Mouse (Mus musculus) spleen, embryonic (tissue): ENCODE measurements around the gene Iqgap3.

Source experiments
- CTCF ChIA-PET: fragments of 350-600 bp; sonication (Branson Sonifier 250); formaldehyde crosslinking; loops from one replicate; lab custom pipeline; 2022; lab: Charles Lee

The Iqgap3 gene

DNA sequence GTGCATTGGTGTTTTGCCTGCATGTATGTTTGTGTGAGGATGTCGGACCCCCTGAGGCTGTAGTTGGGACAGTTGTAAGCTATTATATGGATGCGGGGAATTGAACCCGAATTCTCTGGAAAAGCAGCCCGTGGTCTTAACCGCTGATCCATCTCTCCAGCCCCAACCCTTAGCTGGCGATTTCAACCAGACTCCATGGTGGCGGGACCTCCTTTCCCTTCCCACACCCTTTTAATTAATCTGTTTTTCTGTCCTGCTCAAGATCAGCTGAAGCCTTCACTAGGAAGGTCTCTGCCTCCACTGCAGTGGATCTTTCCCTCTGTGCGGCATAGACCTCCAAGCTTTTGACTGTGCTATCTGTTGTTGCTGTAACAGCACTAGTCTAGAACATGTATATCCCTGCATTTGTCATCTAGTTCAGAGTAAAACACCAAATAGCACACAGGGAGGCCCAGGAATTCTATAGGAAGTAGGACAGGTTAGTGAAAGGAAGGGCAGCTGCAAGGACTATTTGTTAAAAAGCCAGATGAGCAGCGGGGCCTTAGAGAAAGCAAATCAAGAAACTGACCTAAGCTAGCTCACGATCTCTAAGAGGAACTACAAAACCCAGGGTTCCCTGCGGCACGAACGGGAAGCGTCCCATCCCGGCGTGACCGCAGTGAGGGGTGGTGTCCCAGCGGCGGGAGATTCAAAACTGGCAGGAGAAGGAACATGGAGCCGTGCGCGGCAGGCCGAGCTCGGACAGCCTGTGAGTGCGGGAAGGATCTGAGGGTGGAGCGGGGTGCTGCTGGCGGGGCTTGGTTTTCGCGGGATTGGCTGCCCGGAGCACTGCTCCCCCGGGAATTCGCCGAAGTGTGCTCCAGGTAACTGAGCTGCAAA is at the start of gene Iqgap3:
TSS of gene Iqgap3 (plus strand) at position 627 of the 879 bp plus-strand sequence.
- CTCF ChIA-PET = interaction anchor here (0.6 to 0.7 kb wide), 2 partner anchors 327 to 1940 kb away, joined by 3 to 5 read pairs; no protein-coding TSS in a partner anchor

DNA sequence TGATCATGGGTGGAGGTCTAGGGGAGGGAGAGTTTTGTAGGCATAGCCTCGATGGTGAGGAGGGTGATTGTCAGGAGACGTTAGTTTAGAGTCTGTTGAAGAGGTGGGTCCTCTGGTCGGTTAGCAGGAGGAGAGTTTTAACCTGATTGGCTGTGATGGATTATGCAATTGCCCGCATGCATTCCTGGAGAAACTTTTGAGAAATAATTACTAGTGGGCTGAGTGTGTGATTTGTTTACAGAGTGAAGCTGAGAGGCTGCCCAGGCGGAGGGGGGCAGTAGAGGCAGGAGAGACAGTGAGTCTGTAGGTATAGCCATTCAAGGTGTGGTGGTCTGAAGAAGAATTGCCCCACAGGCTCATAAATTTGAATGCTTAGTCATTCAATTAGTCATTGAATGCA is 48.3 kb upstream of the Iqgap3 start:
- CTCF ChIA-PET = no interaction called here

DNA sequence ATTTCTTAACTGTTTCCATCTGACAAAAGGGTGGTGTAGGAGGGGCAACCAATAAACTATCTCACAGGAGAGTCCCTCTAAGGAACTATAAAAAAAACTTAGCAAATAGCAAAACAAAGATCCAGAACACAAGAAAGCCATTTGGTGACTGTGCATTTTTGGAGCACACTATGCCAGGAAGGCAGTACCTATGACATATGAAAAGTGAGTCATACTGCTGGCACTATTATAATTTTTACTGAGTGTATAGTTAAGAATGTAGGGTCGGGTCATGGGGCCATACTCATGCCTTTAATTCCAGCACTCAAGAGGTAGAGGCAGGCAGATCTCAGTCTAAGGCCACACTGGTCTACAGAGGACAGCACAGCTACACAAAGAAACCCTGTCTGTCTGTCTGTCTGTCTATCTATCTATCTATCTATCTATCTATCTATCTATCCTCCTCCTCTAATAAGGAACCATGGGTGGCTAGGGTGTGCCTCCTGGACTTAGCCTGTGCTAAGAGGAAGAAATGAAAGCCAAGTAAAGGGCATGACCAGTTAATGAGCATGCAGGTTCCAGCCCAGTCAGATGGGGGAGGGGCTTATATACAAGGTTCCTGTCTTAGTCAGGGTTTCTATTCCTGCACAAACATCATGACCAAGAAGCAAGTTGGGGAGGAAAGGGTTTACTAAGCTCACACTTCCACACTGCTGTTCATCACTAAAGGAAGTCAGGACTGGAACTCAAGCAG is 46.0 kb upstream of the Iqgap3 start:
- CTCF ChIA-PET = no interaction called here

DNA sequence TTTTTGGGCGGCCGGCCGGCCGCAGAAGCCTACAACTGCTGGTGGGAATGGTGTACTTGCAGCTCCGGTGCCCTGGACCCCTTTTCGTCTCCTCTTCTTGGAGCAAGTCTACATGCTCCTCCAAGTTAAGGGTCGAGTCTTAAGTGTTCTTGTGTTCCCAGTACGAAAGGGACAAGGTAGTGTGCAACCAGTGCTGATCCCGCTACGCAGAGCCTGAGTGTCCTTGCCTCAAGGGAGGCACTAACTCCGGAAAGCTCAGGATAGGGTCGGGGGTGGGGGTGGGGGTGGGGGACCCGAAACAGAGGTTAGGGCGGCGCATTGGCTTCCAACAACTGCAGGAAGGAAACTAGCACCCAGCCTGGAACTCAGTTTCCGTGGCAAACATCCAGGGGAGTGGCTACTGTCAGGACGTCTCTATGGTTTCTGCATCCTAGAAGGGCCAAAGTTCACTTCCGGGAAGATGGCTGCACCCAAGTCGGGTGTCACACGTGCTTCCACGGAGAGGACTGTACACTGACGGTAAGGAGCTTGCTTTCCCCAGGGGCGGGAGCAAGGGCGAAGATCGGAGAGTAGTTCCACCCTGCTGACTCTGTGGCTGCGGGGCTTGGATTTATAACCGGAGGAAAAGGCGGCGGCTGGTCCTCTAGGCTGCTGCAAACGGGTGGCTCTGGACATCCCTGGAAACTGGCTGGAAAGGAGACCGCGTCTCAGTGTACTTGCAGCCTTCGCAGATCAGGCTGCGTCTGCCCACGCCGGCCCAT is 38.9 kb upstream of the Iqgap3 start, which contains the start of gene Gpatch4:
TSS of gene Gpatch4 (plus strand) at position 448 of the 761 bp plus-strand sequence.
- CTCF ChIA-PET = no interaction called here

DNA sequence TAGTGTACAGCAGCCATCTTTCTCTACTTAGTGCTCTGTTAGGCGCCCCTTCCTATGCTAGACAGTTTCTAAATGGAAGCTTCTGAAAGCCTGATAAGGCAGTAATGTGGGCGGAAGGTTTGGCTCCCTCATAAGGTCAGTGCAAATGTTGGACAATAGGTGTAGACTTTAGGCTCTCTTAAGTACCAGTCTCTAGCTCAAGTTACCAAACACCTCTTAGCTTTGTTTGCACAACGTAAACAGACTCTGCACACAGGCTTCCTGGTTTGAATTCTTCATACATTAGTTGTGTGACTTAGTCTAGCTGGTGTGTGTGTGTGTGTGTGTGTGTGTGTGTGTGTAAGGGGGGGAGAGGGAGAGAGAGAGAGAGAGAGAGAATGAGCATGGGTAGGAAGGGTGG is 32.2 kb upstream of the Iqgap3 start:
- CTCF ChIA-PET = interaction anchor here (0.6 kb wide), 1 partner anchor 81 kb away, joined by 6 read pairs; no protein-coding TSS in a partner anchor

DNA sequence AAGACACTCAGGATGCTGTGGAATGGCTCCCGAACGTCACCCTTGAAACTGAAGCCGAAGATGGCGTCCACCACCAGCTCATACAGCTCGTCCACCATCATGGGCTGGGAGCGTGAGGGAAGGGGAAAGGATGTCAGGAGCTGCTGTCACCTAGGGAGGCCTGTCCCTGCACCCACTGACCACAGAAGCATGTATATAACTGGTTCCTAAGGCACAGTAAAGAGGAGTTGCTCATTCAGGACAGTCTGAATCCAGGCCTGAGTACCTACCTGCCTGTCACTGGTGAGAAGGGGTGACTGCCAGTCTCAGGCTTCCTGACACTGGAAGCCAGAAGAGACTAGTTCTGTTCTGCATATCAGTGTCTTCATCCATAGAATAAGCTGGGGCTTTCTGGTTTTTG is 24.7 kb upstream of the Iqgap3 start:
- CTCF ChIA-PET = no interaction called here

DNA sequence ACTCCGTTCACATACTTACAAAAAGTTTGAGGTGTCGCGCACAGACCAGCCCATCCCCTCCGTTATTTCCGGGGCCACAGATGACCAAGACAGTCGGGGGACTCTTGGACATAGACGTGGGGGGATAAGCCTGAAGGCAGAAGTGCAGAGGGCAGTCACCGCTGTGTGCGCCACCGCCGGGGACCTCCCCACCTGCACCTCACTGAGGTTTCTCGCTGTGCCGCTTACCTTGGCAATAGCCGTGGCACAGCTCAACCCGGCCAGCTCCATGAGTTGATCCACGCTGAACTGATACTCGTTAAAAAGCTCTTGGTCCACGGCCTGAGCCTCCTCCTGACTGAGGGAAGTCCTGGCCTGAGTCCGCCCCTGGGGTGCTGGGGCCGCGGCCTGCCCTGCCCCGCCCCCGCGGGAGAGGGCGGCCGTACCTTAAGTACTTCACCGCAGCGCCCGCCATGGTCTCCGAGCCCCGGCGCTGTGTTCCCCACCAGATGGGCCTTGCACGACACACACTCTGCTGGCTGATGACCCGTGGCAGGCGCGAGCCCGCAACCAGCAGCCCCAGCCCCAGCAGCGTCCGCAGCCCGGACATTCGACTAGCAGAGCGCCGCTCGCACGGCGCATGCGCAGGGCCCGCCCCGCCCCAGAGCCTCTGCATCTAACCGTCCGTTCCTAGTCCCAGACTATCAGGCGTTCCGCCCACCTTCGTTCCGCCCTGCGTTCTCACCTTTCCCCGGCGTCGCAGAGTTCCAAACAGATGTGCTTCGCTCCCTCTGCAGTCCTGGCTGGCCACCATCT is 23.7 kb upstream of the Iqgap3 start, which contains the start of gene Naxe:
TSS of gene Naxe (minus strand) at position 594 of the 795 bp plus-strand sequence.
- CTCF ChIA-PET = no interaction called here

DNA sequence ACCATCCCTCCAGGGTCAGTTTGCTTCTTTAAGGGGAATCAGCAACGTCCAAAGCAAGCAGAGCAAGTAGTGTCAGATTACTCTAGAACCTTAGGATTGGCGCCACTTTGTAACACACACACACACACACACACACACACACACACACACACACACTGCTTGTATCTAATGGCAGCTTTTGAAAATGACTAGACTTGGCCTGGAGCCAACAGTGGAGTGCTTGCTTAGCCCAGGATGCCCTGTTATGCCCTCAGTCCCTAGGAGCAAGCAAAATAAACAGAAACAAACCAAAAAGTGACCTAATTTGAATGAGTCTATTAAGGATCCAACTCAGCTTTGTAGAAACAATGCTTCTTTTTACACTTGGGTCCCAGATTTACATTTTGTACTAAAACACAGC is 13.4 kb upstream of the Iqgap3 start:
- CTCF ChIA-PET = no interaction called here

DNA sequence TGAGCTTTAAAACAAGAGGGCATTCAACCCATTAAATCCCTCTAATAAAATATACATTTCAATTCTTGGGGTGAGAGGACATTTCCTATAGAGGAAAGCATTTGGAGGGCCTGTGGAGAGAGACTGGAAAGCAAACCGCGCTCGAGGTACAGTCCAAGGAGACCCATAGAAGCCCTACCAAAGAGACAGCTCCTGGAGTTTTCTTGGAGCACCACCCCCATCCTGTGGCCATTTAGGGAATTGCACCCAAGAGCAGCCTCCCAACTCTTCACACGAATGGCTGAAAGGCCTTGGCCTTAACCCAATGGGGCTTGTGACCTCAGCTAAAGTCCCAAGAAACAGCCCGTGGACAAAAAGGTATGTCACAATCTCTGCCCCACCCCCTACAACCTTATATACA is 10.0 kb upstream of the Iqgap3 start:
- CTCF ChIA-PET = interaction anchor here (0.6 kb wide), 1 partner anchor 407 kb away, joined by 8 read pairs; no protein-coding TSS in a partner anchor

DNA sequence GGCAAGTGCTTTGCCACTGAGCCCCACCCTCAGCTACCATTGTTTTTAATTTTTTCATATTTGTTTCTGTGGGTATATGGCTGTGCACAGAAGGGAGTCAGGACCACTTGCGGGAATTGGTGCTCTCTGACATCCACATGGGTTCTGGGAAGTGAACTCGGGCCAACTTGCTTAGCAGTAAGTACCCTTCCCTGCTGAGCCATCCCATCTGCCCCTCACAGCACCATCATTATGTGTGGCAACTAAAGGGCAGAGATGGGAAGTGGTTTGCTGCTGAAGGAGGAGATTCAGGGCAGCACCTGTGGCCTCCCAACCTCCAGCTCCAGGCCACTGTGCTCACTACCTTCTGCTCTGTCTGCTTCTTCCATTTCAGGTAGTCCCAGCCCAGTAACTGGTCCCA is 8.1 kb upstream of the Iqgap3 start:
- CTCF ChIA-PET = no interaction called here

DNA sequence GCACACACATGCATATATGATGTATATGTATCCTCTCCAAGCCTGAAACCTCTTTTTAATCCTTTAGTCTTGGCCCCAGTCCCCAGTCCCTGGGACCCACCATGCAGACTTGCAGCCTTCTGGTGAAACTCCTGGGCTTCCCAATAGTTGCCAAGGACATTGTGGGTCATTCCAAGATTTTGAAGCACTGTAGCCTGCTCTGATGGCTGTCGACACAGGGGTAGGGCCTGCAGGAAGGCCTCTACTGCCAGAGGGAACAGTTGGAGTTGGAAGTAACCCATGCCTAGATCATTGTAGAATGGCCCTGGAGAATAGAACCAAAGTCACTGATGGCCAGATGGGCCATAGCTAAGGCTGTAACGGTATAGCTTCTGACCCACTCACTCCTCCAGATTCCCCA is 7.4 kb upstream of the Iqgap3 start:
- CTCF ChIA-PET = interaction anchor here (0.6 kb wide), 1 partner anchor 136 kb away, joined by 3 read pairs; no protein-coding TSS in a partner anchor

DNA sequence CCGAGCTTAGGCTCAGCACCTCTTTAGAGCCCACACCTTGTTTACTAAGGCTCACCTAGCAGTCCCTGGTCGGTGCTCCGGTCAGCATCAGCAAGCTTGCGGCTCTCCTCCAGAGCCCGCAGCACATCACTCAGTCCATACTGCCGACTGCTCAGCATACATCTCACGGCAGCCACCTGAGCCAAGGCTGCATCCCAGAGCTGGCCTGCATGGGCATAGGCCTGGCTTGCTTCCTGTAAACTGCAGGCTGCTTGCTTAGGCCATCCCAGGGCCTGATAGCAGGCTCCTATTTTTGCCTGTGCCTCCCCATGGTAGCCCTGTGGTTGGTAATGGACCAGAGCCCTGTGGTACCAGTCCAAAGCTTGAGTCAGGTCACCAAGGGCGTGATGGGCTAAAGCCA is 7.0 kb upstream of the Iqgap3 start:
- CTCF ChIA-PET = interaction anchor here (0.6 kb wide), 1 partner anchor 136 kb away, joined by 3 read pairs; no protein-coding TSS in a partner anchor

DNA sequence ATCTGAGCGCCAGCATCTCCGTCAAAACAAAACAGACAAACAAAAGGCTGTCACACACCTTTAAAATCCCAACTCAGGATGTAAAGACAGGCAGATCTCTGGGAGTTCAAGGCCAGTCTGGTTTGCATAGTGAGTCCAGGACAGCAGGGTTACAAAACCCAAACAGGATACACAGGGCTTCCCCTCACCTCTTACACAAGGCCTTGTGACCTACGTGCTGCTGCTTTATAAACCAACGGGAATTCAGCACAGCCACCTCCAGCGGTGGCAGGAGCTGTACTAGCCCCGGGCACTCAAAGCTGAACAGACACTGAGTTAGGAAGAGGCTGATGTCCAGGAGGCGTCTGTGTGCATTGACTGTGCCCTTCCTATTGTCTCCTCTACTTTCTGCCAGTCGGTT is 4.3 kb upstream of the Iqgap3 start:
- CTCF ChIA-PET = no interaction called here

DNA sequence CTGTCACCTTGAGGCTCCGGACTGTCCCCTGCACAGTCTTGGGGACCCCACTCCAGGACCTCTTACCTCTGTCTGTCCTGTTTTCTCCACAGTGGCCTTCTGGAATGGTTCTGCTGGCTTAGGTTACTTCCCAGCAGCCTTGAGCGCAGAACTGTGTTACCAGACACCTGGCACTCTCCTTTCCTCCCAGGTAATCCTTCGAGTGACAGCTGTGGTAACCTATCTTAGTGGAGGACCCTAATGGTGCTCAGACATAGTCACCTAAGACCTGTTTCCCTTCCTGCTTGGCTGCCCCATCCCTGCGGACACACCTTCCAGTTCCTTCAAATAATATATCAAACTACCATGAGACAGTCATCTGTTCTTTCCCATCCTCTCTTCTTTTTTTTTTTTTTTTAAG is 3.6 kb upstream of the Iqgap3 start, which contains the start of gene Ttc24:
TSS of gene Ttc24 (minus strand) at position 101 of the 400 bp plus-strand sequence.
- CTCF ChIA-PET = no interaction called here

DNA sequence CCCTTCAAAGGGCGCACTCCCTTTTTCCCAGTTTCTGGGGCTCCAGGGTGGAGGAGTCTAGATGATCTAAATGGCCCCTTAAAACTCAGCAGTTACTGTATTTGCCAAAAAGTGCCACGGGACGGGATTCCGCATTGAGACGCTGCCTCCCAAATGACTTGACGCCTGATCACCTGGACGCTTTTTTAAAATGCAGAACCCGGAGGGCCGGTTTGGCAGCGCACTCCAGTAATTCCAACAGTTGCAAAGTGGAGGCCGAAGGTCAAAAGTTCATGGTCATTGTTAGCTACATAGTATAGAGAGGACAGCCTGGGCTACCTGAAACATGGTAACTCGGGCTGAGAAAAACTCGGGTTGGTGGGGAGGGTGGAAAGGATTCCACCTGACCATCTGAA is 450 bp downstream of the Iqgap3 start:
- CTCF ChIA-PET = interaction anchor here (0.6 kb wide), 1 partner anchor 1941 kb away, joined by 3 read pairs; no protein-coding TSS in a partner anchor

DNA sequence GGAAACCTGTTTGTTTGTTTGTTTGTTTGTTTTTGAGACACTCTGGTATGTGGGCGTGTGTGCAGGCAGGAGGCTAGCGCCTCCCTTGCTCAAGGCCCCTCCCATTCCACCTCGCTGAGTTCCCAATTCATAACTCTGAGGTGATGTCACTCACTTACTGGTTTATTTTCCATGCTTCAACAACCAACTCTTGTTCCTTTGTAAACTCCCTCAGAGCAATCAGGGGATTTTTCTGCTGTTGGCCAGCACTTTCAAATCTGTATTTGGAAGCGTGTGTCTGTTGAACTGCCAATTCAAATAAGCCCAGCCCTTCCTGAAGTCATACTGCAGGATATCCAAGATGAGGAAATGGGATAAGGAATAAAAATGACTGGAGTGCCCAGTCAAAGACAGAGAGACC is 892 bp downstream of the Iqgap3 start:
- CTCF ChIA-PET = no interaction called here

DNA sequence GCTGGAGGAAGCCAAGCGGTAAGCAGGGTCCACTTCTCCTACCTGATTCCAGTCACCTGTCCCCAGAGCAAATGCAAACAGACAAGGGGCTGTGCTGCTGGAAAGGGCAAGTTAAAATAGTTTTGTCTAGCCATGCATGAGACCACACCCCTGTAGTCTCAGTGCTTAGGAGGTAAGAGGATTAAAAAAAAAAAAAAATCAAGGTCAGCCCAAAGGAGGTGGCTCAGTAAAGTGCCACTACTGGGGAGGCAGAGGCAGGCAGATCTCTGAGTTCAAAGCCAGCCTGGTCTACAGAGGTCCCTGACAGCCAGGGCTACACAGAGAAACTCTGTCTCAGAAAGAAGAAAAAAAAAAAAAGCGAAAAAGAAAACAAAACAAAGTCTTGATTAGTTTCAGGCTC is 2.2 kb downstream of the Iqgap3 start:
- CTCF ChIA-PET = no interaction called here

DNA sequence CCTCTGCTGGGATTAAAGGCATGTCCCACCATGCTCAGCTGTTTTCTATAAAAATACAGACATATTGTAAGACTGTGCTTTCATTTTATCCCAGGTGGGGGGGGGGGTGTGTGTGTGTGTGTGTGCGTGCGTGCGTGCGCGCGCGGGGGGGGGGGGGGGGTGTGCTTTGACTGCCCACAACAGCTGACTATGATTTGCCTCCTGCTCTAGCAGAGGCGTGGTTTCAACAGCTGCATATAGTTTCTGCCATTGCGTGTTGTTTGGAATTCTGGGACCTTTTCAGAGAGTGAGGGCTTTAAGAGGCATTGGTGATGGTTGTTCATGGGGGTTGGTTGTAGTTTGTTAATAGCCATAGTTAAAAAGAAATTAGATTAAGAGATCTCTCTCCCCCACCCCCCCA is 3.7 kb downstream of the Iqgap3 start:
- CTCF ChIA-PET = interaction anchor here (0.6 to 1.6 kb wide), 2 partner anchors 88 to 338 kb away, joined by 3 to 6 read pairs; no protein-coding TSS in a partner anchor

DNA sequence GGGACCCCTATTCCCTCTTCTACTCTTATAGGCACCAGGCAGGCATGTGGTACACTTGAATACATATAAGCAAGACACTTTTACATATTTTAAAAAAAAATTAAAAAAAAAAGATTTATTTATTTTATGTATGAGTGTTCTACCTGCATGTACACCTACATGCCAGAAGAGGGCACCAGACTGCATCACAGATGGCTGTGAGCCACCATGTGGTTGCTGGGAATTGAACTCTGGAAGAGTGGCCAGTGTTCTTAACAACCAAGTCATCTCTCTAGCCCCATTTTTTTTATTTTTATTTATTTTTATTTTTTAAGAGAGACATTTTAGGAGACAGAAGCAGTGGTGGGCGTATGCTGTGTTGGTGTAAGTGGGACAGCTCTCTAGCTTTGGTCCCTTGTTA is 5.9 kb downstream of the Iqgap3 start:
- CTCF ChIA-PET = interaction anchor here (0.6 to 2.3 kb wide), 5 partner anchors 55 to 155 kb away, joined by 3 to 6 read pairs (median 4); no protein-coding TSS in a partner anchor

DNA sequence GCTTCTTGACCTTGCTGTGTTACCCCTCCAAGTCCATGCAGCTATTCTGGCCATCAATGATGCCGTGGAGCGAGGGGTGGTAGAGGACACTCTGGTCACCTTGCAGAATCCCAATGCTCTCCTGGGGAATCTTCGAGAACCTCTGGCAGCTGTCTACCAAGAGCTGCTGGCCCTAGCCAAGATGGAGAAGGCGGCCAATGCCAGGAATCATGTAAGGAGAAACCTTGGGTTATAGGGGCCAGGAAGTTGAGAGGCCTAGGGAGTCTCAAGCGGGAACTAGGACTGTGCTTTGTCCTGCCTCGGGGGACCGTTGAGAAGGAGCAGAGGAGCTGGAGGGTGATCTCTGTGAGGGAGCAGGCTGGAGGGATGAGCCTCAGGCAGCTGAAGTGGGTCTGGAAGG is 8.3 kb downstream of the Iqgap3 start:
- CTCF ChIA-PET = no interaction called here
